Mouse (Mus musculus) C2C12 (cell line): ENCODE measurements around the gene Glis3. TPM values are rescaled to one million over a fixed set of nuclear protein-coding genes. Genes with fewer than 3 reads are reported as not detected.

Experiments
- H3K27me3 ChIP-seq: one replicate; pipeline ENCODE4 v1.6.1; 2011; ENCODE audit not compliant: control insufficient read depth, insufficient read depth, insufficient read length
- H3K36me3 ChIP-seq: one replicate; pipeline ENCODE4 v1.6.1; 2011; ENCODE audit not compliant: control insufficient read depth, insufficient read depth
- H3K4me3 ChIP-seq: one replicate; pipeline ENCODE4 v1.5.1; 2011; ENCODE audit warnings: mild to moderate bottlenecking, control low read depth; ENCODE audit not compliant: poor library complexity, insufficient read depth, severe bottlenecking
- H3K79me2 ChIP-seq: one replicate; pipeline ENCODE4 v1.6.1; 2011; ENCODE audit not compliant: control insufficient read depth, insufficient read depth
- H3K79me3 ChIP-seq: one replicate; pipeline ENCODE4 v1.6.1; 2011; ENCODE audit warnings: low read depth, control low read depth
- H3ac ChIP-seq: one replicate; pipeline ENCODE3; 2011; ENCODE audit warnings: low read depth; ENCODE audit not compliant: control insufficient read depth, insufficient read length
- CEBPB ChIP-seq: IDR thresholded peaks from one replicate; pipeline ENCODE4 v1.6.1; 2011; ENCODE audit warnings: low read depth, mild to moderate bottlenecking, control low read depth, moderate library complexity
- CTCF ChIP-seq: IDR thresholded peaks from one replicate; pipeline ENCODE4 v1.5.1; 2011; ENCODE audit not compliant: control insufficient read depth, insufficient read depth, insufficient read length
- FOSL1 ChIP-seq: IDR thresholded peaks from one replicate; pipeline ENCODE4 v1.8.0; 2011; ENCODE audit warnings: mild to moderate bottlenecking, low read length; ENCODE audit not compliant: poor library complexity, insufficient read depth, severe bottlenecking
- MAX ChIP-seq: IDR thresholded peaks from one replicate; pipeline ENCODE4 v1.6.1; 2011; ENCODE audit warnings: mild to moderate bottlenecking, control low read depth
- MYOD1 ChIP-seq: IDR thresholded peaks from one replicate; pipeline ENCODE4 v1.6.1; 2011; ENCODE audit warnings: low read depth; ENCODE audit not compliant: control insufficient read depth, insufficient read length
- MYOG ChIP-seq: IDR thresholded peaks from one replicate; pipeline ENCODE4 v1.6.1; 2011; ENCODE audit not compliant: control insufficient read depth, insufficient read length; ENCODE audit errors: extremely low read depth
- USF1 ChIP-seq: IDR thresholded peaks from one replicate; pipeline ENCODE4 v1.6.1; 2011; ENCODE audit warnings: low read depth, mild to moderate bottlenecking, control low read depth, moderate library complexity
- polyA plus RNA-seq: library from polyadenylated mRNA; unstranded; fragments of >200 nt; fragmentation: generic; extraction: Trizol; gene quantifications from one replicate; pipeline ENCODE4 v1.2.1, GENCODE M21; 2012; ENCODE audit warnings: missing spikeins

Glis3 gene
- polyA plus RNA-seq, 1 experiment: 2.9 TPM

- no peak overlapping the region for H3ac ChIP-seq
- TF ChIP-seq MYOD1 (no peak), USF1 (no peak), MAX (no peak), FOSL1 (no peak), CTCF (no peak), MYOG (no peak), CEBPB (no peak)
- H3K79me2 ChIP-seq: no peaks in the 10 kb centered on the region
- no peaks in the 10 kb centered on the region for H3K27me3 ChIP-seq
- no peaks in the 10 kb centered on the region for H3K36me3 ChIP-seq
- H3K79me3 ChIP-seq: no peaks in the 10 kb centered on the region
- H3K4me3 ChIP-seq: no peak overlapping the region
Observed at GRCm38 (mm10) chr19:28383425-28383824, 296.5 kb downstream of the Glis3 start.

GRCm38 (mm10) chr19:28382168-28382911 lies 297.5 kb downstream of the Glis3 start:
- TF ChIP-seq CTCF (no peak), MYOD1 (no peak), FOSL1 (no peak), MAX (no peak), CEBPB (no peak), MYOG (no peak), USF1 (no peak)
- H3K79me3 ChIP-seq: no peaks in the 10 kb centered on the region

GRCm38 (mm10) chr19:28381441-28381840 lies 298.4 kb downstream of the Glis3 start:
- Histone ChIP-seq H3K27me3 (no peaks in the 10 kb centered on the region), H3K4me3 (no peak overlapping the region), H3ac (no peak overlapping the region), H3K79me2 (no peaks in the 10 kb centered on the region), H3K79me3 (no peaks in the 10 kb centered on the region), H3K36me3 (no peaks in the 10 kb centered on the region)
- TF ChIP-seq MYOD1: no peak
- no peak for TF ChIP-seq CEBPB
- TF ChIP-seq CTCF: no peak
- TF ChIP-seq MYOG: no peak
- TF ChIP-seq MAX: no peak
- no peak for TF ChIP-seq FOSL1
- TF ChIP-seq USF1: no peak

More at GRCm38 (mm10) chr19:28382168-28382911, 297.5 kb downstream of the Glis3 start:
- Histone ChIP-seq H3K27me3 (no peaks in the 10 kb centered on the region), H3ac (no peak overlapping the region), H3K4me3 (no peak overlapping the region), H3K36me3 (no peaks in the 10 kb centered on the region), H3K79me2 (no peaks in the 10 kb centered on the region)

GRCm38 (mm10) chr19:28380691-28381262 lies 299.1 kb downstream of the Glis3 start:
- H3K79me2 ChIP-seq: no peaks in the 10 kb centered on the region
- no peaks in the 10 kb centered on the region for H3K79me3 ChIP-seq
- no peak overlapping the region for H3K4me3 ChIP-seq
- no peaks in the 10 kb centered on the region for H3K36me3 ChIP-seq
- H3ac ChIP-seq: no peak overlapping the region
- no peaks in the 10 kb centered on the region for H3K27me3 ChIP-seq
- TF ChIP-seq CTCF: no peak
- TF ChIP-seq CEBPB: no peak
- TF ChIP-seq MYOD1: no peak
- TF ChIP-seq MYOG: no peak
- no peak for TF ChIP-seq MAX
- no peak for TF ChIP-seq FOSL1
- TF ChIP-seq USF1: no peak

- H3K4me3 ChIP-seq: no peak overlapping the region
- H3K79me3 ChIP-seq: no peaks in the 10 kb centered on the region
- TF ChIP-seq MAX: no peak
- TF ChIP-seq CEBPB: peak; percentile 95
- no peak for TF ChIP-seq CTCF
- no peak for TF ChIP-seq MYOG
- TF ChIP-seq FOSL1: peak; percentile 36
- TF ChIP-seq MYOD1: no peak
- no peak for TF ChIP-seq USF1
- H3ac ChIP-seq: no peak overlapping the region
- no peaks in the 10 kb centered on the region for H3K27me3 ChIP-seq
- no peaks in the 10 kb centered on the region for H3K36me3 ChIP-seq
- H3K79me2 ChIP-seq: no peaks in the 10 kb centered on the region
Observed at GRCm38 (mm10) chr19:28377788-28378295, 302.0 kb downstream of the Glis3 start.

- Histone ChIP-seq H3K27me3 (no peaks in the 10 kb centered on the region), H3K4me3 (no peak overlapping the region), H3K79me2 (no peaks in the 10 kb centered on the region), H3ac (no peak overlapping the region), H3K36me3 (no peaks in the 10 kb centered on the region), H3K79me3 (no peaks in the 10 kb centered on the region)
- TF ChIP-seq MAX (no peak), MYOG (no peak), CTCF (no peak), CEBPB (no peak), MYOD1 (no peak), USF1 (no peak), FOSL1 (no peak)
Observed at GRCm38 (mm10) chr19:28376401-28376800, 303.5 kb downstream of the Glis3 start.
